Mouse (Mus musculus) hindbrain, embryonic 16.5 days (tissue): ENCODE measurements around the gene Pla2g3. TPM values are rescaled to one million over a fixed set of nuclear protein-coding genes. Genes with fewer than 3 reads are reported as not detected.

Experiments
- ATAC-seq: fragments of 200-750 bp; cut with Nextera tagmentation; 2 replicates; pipeline ENCODE4 v1.8.0; 2017; ENCODE audit warnings: moderate TSS enrichment, moderate library complexity
- H3K27ac ChIP-seq: fragments of 300-500 bp; sonication (generic); 2 replicates; pipeline ENCODE4 v1.5.1; 2014; ENCODE audit warnings: low read depth, mild to moderate bottlenecking, control low read depth, low read length, moderate library complexity
- H3K27me3 ChIP-seq: fragments of 300-500 bp; sonication (generic); replicated peaks from 2 replicates; pipeline ENCODE4 v1.6.1; 2014; ENCODE audit warnings: low read length; ENCODE audit not compliant: control insufficient read depth, insufficient read depth
- H3K36me3 ChIP-seq: fragments of 300-500 bp; sonication (generic); 2 replicates; pipeline ENCODE4 v1.6.1; 2014; ENCODE audit warnings: mild to moderate bottlenecking, low read length, moderate library complexity, mixed read lengths; ENCODE audit not compliant: control insufficient read depth, insufficient read depth
- H3K4me1 ChIP-seq: fragments of 300-500 bp; sonication (generic); 2 replicates; pipeline ENCODE4 v1.6.1; 2014; ENCODE audit warnings: low read depth, low read length; ENCODE audit not compliant: control insufficient read depth, insufficient read depth
- H3K4me2 ChIP-seq: fragments of 300-500 bp; sonication (generic); 2 replicates; pipeline ENCODE4 v1.6.1; 2014; ENCODE audit warnings: mild to moderate bottlenecking, low read length, control low read depth, moderate library complexity
- H3K4me3 ChIP-seq: fragments of 300-500 bp; sonication (generic); 2 replicates; pipeline ENCODE4 v1.5.1; 2014; ENCODE audit warnings: mild to moderate bottlenecking, low read length, control low read depth, moderate library complexity
- H3K9ac ChIP-seq: fragments of 300-500 bp; sonication (generic); 2 replicates; pipeline ENCODE4 v1.6.1; 2014; ENCODE audit warnings: low read depth, mild to moderate bottlenecking, control low read depth, low read length, moderate library complexity
- H3K9me3 ChIP-seq: fragments of 300-500 bp; sonication (generic); 2 replicates; pipeline ENCODE4 v1.6.1; 2014; ENCODE audit warnings: mild to moderate bottlenecking, low read length, moderate library complexity; ENCODE audit not compliant: control insufficient read depth
- WGBS: fragments of 180-500 bp; shearing (Covaris S2); extraction: QIAGEN DNeasy Blood & Tissue Kit; methylation state at CpG from one replicate; pipeline ENCODE4 v1.1.7; 2014; 5-methylcytosine and 5-hydroxymethylcytosine counted together
- polyA plus RNA-seq: library from polyadenylated mRNA; unstranded; fragments of >200 nt; fragmentation: Nextera tagmentation; extraction: Ambion mirVana; gene quantifications from 2 replicates; pipeline ENCODE4 v1.2.1, GENCODE M21; 2015

The Pla2g3 gene
- 4.0 and 9.2 TPM in 2 replicates for polyA plus RNA-seq

DNA sequence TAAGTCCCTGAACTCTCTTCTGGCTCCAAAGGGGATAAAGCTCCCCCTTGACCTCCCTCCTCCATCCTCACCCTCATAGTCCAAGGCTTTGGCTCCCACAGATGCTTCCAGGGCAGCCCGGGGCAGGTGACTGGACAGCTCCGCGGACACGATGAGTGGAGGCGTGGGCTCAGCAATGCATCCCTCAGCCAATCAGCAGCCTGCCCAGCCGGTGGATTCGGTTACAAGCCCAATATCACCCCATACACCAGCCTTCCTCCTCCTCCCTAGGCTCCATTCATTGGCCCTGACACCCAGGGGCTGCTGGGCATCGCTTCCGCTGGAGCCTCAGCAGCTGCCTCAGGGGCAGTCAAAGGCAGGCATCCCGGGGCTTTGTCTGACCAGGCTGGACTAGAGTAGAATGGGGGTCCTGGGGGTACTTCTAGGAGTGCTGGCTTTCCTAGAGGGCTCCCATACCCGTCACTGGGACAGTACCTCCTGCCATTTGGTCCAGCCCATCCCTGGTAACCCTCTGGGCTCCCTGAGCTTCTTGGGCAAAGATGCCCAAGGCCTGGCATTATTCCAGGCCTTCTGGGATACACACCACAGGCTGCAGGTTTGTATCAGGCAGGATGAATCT lies at the start of gene Pla2g3:
Pla2g3 (plus strand) TSS at position 333 of the 619 bp plus-strand sequence.
- Histone ChIP-seq H3K27ac (no peak within 1 kb of the TSS), H3K27me3 (no peaks in the 10 kb centered on the region), H3K36me3 (no peaks in the 10 kb centered on the region), H3K4me1 (no peaks in the 10 kb centered on the region; the same call in 1 of the 2 replicates), H3K4me2 (no peak within 1 kb of the TSS), H3K4me3 (no peak within 1 kb of the TSS), H3K9ac (peak within 1 kb of the TSS; percentile 23; the same call in 1 of the 2 replicates), H3K9me3 (no peaks in the 10 kb centered on the region)
- ATAC-seq: 0 out of 2 replicates have a peak, but pooled peaks have one; percentile 22
- WGBS: 33% methylated on average over 11 of the region's 11 CpGs

DNA sequence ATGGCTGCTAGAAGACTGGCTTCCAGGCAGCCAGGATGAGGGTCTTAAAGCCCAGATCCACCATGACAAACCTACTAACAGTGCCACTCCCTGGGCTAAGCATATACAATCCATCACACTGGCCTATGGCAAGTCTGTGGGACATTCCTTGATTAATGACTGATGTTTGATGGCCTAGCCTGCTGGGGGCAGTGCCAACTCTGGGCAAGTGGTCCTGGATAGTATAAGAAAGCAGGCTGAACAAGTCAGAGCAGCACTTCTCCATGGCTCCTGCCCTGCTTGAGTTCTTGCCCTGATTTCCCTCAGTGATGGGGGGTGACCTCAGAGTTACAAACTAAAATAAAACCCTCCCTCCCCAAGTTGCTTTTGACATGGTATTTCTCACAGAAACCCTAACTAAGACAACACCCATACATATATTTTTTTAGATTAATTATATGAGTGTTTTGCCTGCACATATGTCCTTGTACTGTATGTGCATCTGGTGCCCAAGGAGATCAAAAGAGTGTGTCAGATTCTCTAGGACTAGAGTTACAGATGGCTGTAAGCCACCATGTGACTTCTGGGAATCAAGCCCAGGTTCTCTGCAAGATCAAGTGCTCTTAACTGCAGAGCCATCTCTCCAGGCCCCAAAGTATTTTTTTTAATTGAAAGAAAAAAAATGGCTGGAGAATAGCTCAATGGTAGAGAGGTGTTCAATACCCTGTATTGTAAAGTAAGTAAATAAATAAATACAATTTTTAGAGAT lies 46.2 kb upstream of the Pla2g3 start:
- peak; percentile 80 for ATAC-seq
- H3K4me2 ChIP-seq: no peak overlapping the region
- H3K27ac ChIP-seq: 0 out of 2 replicates have a peak overlapping the region, but pooled peaks have one; percentile 52
- H3K27me3 ChIP-seq: no peaks in the 10 kb centered on the region
- no peak overlapping the region for H3K4me3 ChIP-seq
- no peaks in the 10 kb centered on the region for H3K9me3 ChIP-seq
- no peaks in the 10 kb centered on the region for H3K36me3 ChIP-seq
- no peak overlapping the region for H3K9ac ChIP-seq
- 0 out of 2 replicates have a peak, but pooled peaks cover 2% of the 10 kb centered on the region for H3K4me1 ChIP-seq

DNA sequence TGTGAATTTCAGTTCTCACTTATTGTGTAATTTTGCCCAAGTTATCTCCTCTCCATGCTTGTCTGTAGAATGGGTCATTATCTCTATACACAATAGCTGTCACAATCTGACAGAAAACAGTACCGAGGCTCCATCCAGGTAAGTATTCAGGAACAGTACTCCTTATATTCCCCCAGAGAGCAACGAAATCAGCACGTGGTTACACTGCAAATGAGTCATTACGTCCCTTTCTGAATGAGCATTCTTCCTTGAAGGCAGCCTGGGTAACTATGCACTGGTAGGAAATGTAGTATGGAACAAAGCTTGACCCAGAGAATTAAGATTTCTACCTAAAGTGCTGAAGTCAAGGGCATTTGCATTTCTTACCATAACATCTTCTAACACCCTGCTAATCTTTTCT lies 45.4 kb upstream of the Pla2g3 start:
- WGBS: 78% methylated on average over 4 of the region's 4 CpGs
- Histone ChIP-seq H3K27me3 (no peaks in the 10 kb centered on the region), H3K4me3 (no peak overlapping the region), H3K4me2 (no peak overlapping the region), H3K27ac (no peak overlapping the region), H3K4me1 (0 out of 2 replicates have a peak, but pooled peaks cover 2% of the 10 kb centered on the region), H3K9me3 (no peaks in the 10 kb centered on the region), H3K36me3 (no peaks in the 10 kb centered on the region), H3K9ac (no peak overlapping the region)
- no peak for ATAC-seq

DNA sequence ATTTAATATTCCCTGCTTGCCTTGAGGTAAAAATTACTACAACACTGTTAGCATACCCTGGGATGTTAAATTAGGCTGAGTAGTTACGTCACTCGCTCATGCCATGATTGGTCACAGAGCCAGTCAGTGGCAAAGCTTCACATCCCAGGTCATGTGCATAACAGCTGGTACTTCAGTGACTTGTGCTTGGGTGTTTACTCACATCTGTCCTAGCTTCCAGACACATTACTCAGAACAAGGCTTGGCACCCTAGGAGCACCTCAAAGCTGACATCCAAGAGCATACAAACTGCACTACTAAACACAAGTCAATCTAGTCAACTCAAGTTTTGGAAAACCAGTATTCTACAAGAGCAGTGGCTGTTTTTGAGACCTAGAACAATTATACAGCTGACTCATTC lies 45.0 kb upstream of the Pla2g3 start:
- no peaks in the 10 kb centered on the region for H3K9me3 ChIP-seq

DNA sequence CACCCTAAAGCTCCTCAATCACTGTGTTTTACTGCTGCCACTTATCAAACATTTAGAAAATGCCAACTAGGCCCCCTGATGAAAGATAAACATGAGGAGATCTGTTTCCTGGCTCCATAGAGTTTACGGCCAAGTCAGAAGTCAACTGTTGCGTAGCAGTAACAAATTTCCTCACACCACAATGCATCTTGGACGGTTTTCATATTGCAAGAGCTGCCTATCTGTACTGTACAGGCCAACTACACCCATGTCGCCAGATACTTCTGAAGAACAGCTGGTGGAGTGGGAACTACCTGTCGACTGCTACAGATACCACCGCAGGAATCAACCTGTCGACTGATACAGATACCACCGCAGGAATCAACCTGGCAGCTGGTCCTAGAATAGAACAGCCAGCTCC lies 43.2 kb upstream of the Pla2g3 start:
- no peak overlapping the region for H3K4me2 ChIP-seq
- no peak overlapping the region for H3K27ac ChIP-seq
- no peak for ATAC-seq
- no peak overlapping the region for H3K4me3 ChIP-seq
- H3K9ac ChIP-seq: no peak overlapping the region
- H3K9me3 ChIP-seq: no peaks in the 10 kb centered on the region
- H3K36me3 ChIP-seq: no peaks in the 10 kb centered on the region
- 0 out of 2 replicates have a peak, but pooled peaks cover 2% of the 10 kb centered on the region for H3K4me1 ChIP-seq
- H3K27me3 ChIP-seq: no peaks in the 10 kb centered on the region
- WGBS: 91% methylated on average over 8 of the region's 8 CpGs

More for the DNA sequence above, 45.0 kb upstream of the Pla2g3 start:
- Histone ChIP-seq H3K9ac (no peak overlapping the region), H3K4me1 (0 out of 2 replicates have a peak, but pooled peaks cover 2% of the 10 kb centered on the region), H3K36me3 (no peaks in the 10 kb centered on the region), H3K4me2 (no peak overlapping the region), H3K27ac (no peak overlapping the region), H3K27me3 (no peaks in the 10 kb centered on the region), H3K4me3 (no peak overlapping the region)
- 93% methylated on average over 2 of the region's 2 CpGs for WGBS
- no peak for ATAC-seq

DNA sequence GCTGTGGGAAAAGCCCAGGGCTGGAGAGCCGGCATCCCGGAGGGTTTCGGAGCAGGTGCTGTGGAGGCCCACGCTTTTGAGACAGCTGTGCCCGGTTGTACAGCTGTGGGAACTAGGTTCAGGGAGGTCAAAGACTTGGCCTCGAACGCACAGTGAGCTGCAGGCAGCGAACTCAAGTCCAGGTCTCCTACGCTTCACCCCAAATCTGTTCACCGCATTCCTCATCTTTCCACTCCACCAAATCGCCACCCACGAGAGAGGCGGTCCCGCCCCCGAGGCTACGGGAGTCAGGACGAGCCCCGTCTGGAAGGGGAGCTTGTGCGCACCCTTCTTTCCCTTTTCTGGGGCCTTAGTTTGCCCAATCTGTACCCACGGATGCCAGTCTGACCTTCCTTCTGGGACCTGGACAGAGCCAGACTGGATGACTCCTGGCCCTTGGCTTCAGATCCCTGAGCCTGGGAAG lies 36.4 kb upstream of the Pla2g3 start:
- peak overlapping the region; percentile 98 for H3K4me3 ChIP-seq
- peaks cover 14% of the 10 kb centered on the region for H3K4me1 ChIP-seq
- H3K9me3 ChIP-seq: no peaks in the 10 kb centered on the region
- peak overlapping the region; percentile 84 for H3K4me2 ChIP-seq
- WGBS: 0% methylated on average over 20 of the region's 20 CpGs
- H3K9ac ChIP-seq: peak overlapping the region; percentile 93
- no peaks in the 10 kb centered on the region for H3K27me3 ChIP-seq
- H3K36me3 ChIP-seq: no peaks in the 10 kb centered on the region
- peak; percentile 28 for ATAC-seq
- H3K27ac ChIP-seq: peak overlapping the region; percentile 95

DNA sequence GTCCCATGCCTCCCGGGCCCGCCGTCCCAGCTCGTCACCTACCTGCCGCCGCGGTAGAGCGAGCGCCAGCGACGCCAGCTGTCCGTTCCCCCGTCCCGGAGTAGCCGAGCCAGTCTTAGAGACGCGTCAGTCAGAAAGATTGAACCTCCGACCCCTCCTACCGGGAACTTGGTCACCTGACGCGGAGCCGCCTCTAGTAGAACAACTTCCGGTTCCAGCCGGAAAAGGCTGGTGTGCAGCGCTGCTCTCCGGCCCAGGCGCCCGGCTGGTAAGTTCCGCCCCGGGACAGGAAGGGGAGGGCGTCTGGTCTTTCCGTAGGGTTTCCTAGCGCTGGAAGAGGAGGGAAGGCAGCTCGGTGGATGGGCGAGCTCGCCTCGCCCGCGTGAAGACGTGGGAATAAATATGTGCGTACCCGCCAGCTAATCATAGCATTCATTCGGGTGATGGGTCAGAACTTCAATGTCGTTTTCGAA lies 35.9 kb upstream of the Pla2g3 start, which contains the start of gene Rnf185:
Rnf185 (minus strand) TSS at position 197 of the 473 bp plus-strand sequence.
- H3K36me3 ChIP-seq: no peaks in the 10 kb centered on the region
- ATAC-seq: peak; percentile 98
- H3K27ac ChIP-seq: peak within 1 kb of the TSS; percentile 95
- under 1% methylated on average over 45 of the region's 45 CpGs for WGBS
- H3K9ac ChIP-seq: peak within 1 kb of the TSS; percentile 93
- H3K4me2 ChIP-seq: peak within 1 kb of the TSS; percentile 91
- H3K27me3 ChIP-seq: no peaks in the 10 kb centered on the region
- peaks cover 14% of the 10 kb centered on the region for H3K4me1 ChIP-seq
- H3K4me3 ChIP-seq: peak within 1 kb of the TSS; percentile 98
- H3K9me3 ChIP-seq: no peaks in the 10 kb centered on the region

DNA sequence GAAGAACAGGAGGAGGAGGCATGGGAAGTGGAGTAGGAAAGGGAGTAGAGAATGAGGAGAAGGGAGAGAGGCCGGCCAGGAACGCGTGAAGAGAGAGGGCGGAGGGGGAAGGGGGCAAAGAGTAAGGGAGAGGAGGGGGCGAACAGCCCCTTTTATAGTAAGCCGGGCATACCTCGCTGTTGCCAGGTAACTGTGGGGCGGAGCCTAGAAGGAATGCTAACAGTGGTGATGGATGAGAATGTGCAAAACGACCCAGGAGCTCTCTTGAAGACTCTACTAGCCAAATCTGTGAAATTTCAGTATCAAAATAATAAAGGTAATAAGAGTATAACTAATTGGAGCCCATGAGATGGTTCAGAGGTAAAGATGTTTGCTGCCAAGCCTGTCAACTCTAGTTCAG lies 35.3 kb upstream of the Pla2g3 start:
- H3K9me3 ChIP-seq: no peaks in the 10 kb centered on the region
- peak overlapping the region; percentile 95 for H3K27ac ChIP-seq
- H3K27me3 ChIP-seq: no peaks in the 10 kb centered on the region
- peak overlapping the region; percentile 91 for H3K4me2 ChIP-seq
- peak overlapping the region; percentile 98 for H3K4me3 ChIP-seq
- H3K4me1 ChIP-seq: peaks cover 14% of the 10 kb centered on the region
- peak overlapping the region; percentile 93 for H3K9ac ChIP-seq
- H3K36me3 ChIP-seq: no peaks in the 10 kb centered on the region
- ATAC-seq: peak; percentile 40
- WGBS: 1% methylated on average over 9 of the region's 9 CpGs

DNA sequence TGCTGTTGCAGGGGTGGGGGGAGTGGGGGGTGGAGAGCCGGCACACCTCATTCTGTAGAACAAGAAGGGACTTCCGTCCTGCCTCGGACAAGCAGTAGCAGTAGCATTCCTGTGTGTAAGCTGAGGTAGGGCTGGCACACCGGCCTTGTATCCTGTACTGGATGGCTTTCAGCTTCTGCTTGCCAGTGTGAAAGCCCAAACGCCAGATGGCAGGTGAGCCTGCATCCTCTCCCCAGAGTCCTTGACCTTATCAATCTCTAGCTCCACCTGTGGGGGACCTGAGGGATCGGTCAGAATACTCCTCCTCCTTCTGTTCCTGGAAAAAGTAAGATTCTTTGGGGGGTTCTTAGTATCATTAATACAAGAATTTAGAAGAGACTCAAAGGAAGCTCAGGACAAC lies 34.6 kb upstream of the Pla2g3 start:
- Histone ChIP-seq H3K9ac (no peak overlapping the region), H3K36me3 (no peaks in the 10 kb centered on the region), H3K27me3 (no peaks in the 10 kb centered on the region), H3K4me2 (peak overlapping the region; percentile 91), H3K4me3 (peak overlapping the region; percentile 98), H3K4me1 (peaks cover 14% of the 10 kb centered on the region), H3K9me3 (no peaks in the 10 kb centered on the region), H3K27ac (no peak overlapping the region)
- no peak for ATAC-seq
- 75% methylated on average over 6 of the region's 6 CpGs for WGBS
